Mouse (Mus musculus) layer of hippocampus, adult 6 months (tissue): Measurements from ENCODE around the gene H2-M10.2. TPM values are rescaled to one million over a fixed set of nuclear protein-coding genes. Genes with fewer than 3 reads are reported as not detected.

Experiments used
- long read RNA-seq, 2 experiments: library from polyadenylated mRNA; unstranded; transcript quantifications; one replicate each; pipeline ENCODE4 v2.0.0; 2019 to 2020
- polyA plus RNA-seq: library from polyadenylated mRNA; unstranded; fragments of <200 nt; fragmentation: Nextera tagmentation; gene quantifications from 2 replicates; pipeline ENCODE4 v1.2.3, GENCODE M21; 2021

The H2-M10.2 gene
- polyA plus RNA-seq: not detected in 2 replicates
- long read RNA-seq, experiment 1: 0 reads
- long read RNA-seq, experiment 2: 0 reads

DNA sequence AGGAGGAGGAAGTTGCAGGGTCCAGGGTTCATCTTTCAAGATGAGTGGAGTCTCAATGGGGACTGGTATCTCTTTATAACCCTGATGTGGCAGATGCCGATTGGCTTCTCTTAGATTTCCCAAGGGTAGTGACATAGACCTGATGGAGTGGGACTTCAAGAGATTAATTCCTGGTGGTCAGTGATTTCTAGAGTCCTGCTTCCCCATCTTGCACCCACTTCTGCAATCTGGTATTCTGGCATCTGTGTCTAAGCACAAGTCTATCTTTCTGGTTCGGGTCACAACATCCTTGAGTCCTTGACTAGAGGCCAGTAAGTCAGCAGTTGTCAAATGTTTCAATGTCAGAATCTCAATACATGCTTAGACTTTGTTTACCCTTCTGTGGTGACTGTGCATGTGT is at the start of gene H2-M10.2:
TSS of gene H2-M10.2 (minus strand) at position 101 of the 400 bp plus-strand sequence.

DNA sequence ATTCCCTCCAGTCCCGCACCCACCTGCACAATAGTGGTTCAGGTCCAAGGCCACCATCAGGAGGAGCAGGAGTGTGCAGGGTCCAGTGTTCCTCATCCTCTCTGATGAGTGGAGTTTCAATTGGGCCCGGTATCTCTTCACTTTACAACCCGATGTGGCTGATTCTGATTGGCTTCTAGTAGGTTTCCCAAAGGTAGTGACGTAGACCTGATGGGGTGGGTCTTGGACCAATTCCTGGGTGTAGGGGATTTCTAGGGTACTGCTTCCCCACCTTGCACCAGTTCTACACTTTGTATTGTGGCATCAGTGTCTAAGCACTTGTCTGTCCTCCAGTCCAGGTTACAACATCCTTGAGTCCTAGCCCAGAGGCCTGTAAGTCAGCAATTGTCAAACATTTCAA is 39.8 kb upstream of the H2-M10.2 start, which contains the start of gene H2-M10.1:
TSS of gene H2-M10.1 (minus strand) at position 101 of the 400 bp plus-strand sequence.

DNA sequence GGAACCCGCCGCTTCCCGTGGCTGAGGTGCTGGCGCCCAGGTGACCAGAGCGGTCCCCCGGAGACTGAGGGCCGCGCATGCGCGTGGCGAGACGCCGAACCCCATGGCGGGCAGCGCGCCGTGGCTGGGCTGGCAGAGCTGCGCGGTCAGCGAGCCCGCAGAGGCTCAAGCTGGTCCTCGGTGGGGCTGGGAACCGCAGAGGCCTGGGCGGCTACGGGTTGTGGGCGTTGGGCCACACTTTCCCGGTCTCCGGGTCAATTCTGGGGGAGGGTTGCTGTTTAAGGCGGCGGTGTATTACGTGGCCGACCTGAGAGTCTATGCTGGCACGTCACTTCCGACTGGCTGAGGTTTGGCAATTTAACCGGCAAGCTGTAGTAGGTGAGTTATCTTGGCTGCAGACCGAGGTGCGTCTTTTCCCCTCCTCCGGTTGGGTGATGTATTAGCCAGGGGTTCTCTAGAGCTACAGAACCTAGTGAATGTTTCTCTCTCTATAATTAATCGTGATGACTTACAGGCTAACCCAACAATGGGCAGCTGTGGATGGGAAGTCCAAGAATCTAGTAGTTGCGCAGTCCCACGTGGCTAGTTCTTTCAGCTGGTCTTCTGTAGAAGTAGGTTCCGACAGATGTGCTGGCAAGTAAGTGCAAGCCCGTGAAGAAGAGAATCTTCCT is 14.6 kb downstream of the H2-M10.2 start, which contains the start of gene Trim39:
TSS of gene Trim39 (minus strand) at position 662 of the 671 bp plus-strand sequence.

DNA sequence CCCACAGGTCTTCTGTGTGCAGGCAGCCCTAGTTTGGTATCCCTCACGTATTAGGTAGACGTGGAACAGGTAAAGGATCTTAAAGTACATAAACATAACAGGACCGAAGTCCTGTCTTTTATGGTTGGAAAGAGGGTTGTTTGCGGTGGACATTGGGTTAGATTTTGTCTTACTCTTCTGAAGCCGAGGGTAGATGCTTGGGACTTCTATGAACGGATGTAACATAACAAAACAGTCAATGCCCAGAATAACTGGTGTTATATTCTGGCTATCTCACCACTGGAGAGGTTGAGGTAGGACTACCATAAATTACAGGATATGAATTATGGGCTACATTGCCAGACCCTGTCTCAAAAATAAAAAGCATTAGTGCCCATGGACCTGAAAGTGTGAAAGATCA is 28.3 kb downstream of the H2-M10.2 start, which contains the start of gene Rpp21:
TSS of gene Rpp21 (minus strand) at position 101 of the 400 bp plus-strand sequence.

Other genes starting within 250 kb of the H2-M10.2 start
- 16.1 and 16.5 TPM in 2 replicates for gene H2-T22, start 243.7 kb downstream of the H2-M10.2 start, polyA plus RNA-seq
- gene Gm6034, start 243.5 kb downstream of the H2-M10.2 start, polyA plus RNA-seq: not detected in 2 replicates
- gene Gm11127, start 228.1 kb downstream of the H2-M10.2 start, polyA plus RNA-seq: not detected in 2 replicates
- 0.09 TPM in 1 of 2 replicates, not detected in the other for gene Gm19684, start 164.8 kb downstream of the H2-M10.2 start, polyA plus RNA-seq
- gene Gm7030, start 157.1 kb downstream of the H2-M10.2 start, polyA plus RNA-seq: not detected in 2 replicates
- not detected in 2 replicates for gene Gm8909, start 118.0 kb downstream of the H2-M10.2 start, polyA plus RNA-seq
- gene H2-T3, start 96.2 kb downstream of the H2-M10.2 start, polyA plus RNA-seq: not detected in 2 replicates
- gene Rpp21, start 28.4 kb downstream of the H2-M10.2 start, polyA plus RNA-seq: 103 and 112 TPM in 2 replicates
- 3.9 and 4.4 TPM in 2 replicates for gene Trim39, start 14.2 kb downstream of the H2-M10.2 start, polyA plus RNA-seq
- not detected in 2 replicates for gene H2-M10.1, start 39.7 kb upstream of the H2-M10.2 start, polyA plus RNA-seq
- gene H2-M10.3, start 81.9 kb upstream of the H2-M10.2 start, polyA plus RNA-seq: not detected in 2 replicates
- not detected in 2 replicates for gene H2-M10.4, start 175.8 kb upstream of the H2-M10.2 start, polyA plus RNA-seq